Mouse (Mus musculus): ENCODE measurements around the gene Akr1c13.
A peak's percentile ranks its signal among the peaks of the same experiment; 100 is the strongest.

Gene Akr1c13

DNA sequence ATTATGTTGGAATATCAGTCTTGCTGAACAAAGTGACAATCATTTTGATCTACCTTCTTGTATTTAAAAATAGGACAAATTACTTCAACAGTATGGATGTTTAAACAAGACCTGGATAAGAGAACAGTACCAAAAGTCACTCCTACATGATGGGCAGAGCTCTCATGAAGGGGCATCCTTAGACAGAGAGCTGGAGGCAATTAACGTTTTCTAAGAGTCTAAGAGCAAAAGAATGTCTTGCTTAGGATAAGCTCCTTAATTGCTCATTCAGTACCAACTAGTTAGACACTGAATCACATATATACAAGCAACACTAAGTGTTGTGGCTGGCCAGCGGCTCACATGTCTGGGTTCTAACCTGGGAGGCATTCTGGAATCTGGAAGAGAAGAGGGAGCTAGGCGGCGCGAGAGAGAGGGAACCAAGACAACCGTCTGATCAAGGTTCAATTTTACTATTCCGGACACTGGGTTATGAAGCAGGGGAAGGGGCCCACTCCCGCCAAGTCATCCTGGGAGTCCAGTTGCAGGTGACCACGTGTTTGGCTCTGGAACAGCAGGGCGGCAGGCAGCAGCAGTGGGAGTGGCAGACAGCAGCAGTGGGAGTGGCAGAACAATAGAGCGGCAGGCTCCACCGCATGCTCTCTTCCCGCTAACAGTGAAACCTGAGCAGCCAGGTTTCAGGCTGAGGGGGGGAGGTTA lies 54.1 kb downstream of the Akr1c13 start:
- DNase-seq (ENCODE audit: low spot score in 2 of 2), result peak in 1 of 2 experiments; percentile 4

DNA sequence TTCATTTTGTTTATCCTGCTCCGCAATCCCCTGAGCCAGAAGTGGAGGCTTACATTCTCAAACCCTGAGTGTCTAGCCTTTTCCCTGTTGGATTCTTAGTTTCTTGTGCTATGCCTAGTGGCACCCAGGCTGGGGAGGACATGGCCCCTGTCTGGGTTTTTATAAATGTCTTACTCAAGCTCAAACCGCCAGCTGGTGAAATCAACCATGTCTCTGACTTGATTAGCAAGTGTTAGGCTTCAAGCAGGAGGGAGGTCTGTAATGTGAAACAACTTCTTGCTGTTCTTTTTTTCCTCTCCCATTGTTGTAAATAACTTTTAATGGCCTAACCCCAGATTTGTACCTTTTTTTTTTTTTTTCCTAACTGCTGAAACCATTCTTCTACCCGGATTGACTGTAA lies 58.4 kb downstream of the Akr1c13 start:
- DNase-seq (ENCODE audit: low spot score in 2 of 2), result no peak

All from frontal cortex, postnatal 14 days (tissue).